Mouse (Mus musculus): ENCODE data around the gene Tmem30b. TPM values are rescaled to one million over a fixed set of nuclear protein-coding genes. Genes with fewer than 3 reads are reported as not detected.
"Not testable (repeated sequence)": the region's sequence is repeated elsewhere in the genome, so short reads cannot be mapped to it uniquely, and the experiment has no call there.

Tmem30b gene
- polyA plus RNA-seq, 1 experiment from 2014 or later: 4.0 TPM

DNA sequence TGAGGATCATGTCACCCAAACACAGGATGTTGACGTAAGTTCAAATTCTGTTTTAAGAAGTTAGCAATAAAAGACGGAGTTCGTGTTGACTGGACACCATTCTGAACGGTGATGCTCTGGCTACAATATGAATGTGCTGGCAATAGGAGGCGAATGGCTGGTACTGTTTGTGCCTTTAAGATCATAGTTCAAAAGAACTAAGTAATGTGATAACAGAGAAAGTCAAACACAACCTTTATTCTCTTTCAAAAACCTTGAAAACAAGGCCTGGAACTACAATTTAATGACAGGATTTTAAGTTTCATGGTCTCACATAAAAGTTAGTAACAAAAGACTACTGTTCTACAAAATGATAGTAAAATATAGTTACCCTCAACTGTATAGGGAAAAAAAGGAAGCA is 3.0 kb downstream of the Tmem30b start:
- Histone ChIP-seq H3K9ac (no peak overlapping the region), H3K36me3 (ENCODE audit: insufficient read depth) (no peaks in the 10 kb centered on the region), H3K4me1 (ENCODE audit: insufficient read depth) (no peaks in the 10 kb centered on the region), H3K4me2 (no peak overlapping the region), H3K27me3 (ENCODE audit: insufficient read depth, low read length) (peaks cover 50% of the 10 kb centered on the region), H3K4me3 (ENCODE audit: low read depth, low read length) (no peak overlapping the region), H3K27ac (ENCODE audit: low read depth) (no peak overlapping the region), H3K9me3 (ENCODE audit: low read depth, low read length) (no peaks in the 10 kb centered on the region)
- no peak for DNase-seq
- 70% methylated on average over 5 of the region's 5 CpGs for WGBS
- no peak for ATAC-seq (ENCODE audit: insufficient read depth)
- no peak for TF ChIP-seq CTCF (IDR thresholded peaks at IDR 0.05; ENCODE audit: low read depth)

DNA sequence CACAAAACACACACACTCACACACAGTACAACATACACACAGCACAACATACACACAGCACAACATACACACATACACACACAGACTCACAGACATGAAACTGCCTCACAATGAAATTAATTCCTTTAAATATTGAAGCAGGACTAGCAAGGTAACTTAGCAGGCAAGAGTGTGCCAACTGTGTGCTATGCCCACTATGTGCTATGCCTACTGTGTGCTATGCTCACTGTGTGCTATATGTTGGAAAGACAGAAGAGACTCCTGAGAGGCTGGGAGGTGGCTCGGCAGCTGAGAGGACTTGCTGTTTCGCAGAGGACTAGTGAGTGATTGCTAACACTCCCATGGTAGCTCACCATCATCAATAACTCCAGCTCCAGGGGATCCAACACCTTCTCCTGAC is 5.8 kb downstream of the Tmem30b start:
- no peak for ATAC-seq (ENCODE audit: insufficient read depth)
- Histone ChIP-seq H3K27ac (ENCODE audit: low read depth) (no peak overlapping the region), H3K27me3 (ENCODE audit: insufficient read depth, low read length) (peaks cover 24% of the 10 kb centered on the region), H3K4me3 (ENCODE audit: low read depth, low read length) (no peak overlapping the region), H3K4me1 (ENCODE audit: insufficient read depth) (no peaks in the 10 kb centered on the region), H3K36me3 (ENCODE audit: insufficient read depth) (no peaks in the 10 kb centered on the region), H3K9me3 (ENCODE audit: low read depth, low read length) (no peaks in the 10 kb centered on the region), H3K4me2 (no peak overlapping the region), H3K9ac (no peak overlapping the region)
- no peak for DNase-seq
- 85% methylated on average over 2 of the region's 2 CpGs for WGBS
- no peak for TF ChIP-seq CTCF (IDR thresholded peaks at IDR 0.05; ENCODE audit: low read depth)

DNA sequence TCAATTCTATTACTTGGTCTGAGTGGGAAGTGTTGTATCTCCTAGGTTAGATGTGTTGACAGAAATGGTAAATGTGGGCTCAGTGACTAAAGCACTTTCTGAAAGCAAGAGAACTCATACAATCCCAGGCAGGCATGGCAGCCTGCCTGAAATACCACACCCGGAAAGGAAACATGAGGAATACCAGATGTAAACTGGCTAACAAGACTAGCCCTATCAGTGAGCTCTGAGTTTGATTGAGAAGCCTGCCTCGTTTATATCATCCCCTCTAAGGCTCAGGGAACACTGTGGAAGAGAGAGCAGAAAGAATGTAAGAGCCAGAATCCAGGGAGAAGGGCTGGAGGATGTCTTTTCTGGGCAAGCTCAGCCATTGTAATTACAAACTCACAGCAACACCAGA is 7.0 kb downstream of the Tmem30b start:
- peaks cover 12% of the 10 kb centered on the region for H3K27me3 ChIP-seq (ENCODE audit: insufficient read depth, low read length)
- no peak overlapping the region for H3K27ac ChIP-seq (ENCODE audit: low read depth)
- H3K4me3 ChIP-seq (ENCODE audit: low read depth, low read length): no peak overlapping the region
- no peak for TF ChIP-seq CTCF (IDR thresholded peaks at IDR 0.05; ENCODE audit: low read depth)
- no peak overlapping the region for H3K9ac ChIP-seq
- peak; percentile 62 for DNase-seq
- H3K9me3 ChIP-seq (ENCODE audit: low read depth, low read length): no peaks in the 10 kb centered on the region
- no peaks in the 10 kb centered on the region for H3K4me1 ChIP-seq (ENCODE audit: insufficient read depth)
- no peak overlapping the region for H3K4me2 ChIP-seq
- ATAC-seq (ENCODE audit: insufficient read depth): no peak
- 6% methylated on average over 2 of the region's 2 CpGs for WGBS
- H3K36me3 ChIP-seq (ENCODE audit: insufficient read depth): no peaks in the 10 kb centered on the region

DNA sequence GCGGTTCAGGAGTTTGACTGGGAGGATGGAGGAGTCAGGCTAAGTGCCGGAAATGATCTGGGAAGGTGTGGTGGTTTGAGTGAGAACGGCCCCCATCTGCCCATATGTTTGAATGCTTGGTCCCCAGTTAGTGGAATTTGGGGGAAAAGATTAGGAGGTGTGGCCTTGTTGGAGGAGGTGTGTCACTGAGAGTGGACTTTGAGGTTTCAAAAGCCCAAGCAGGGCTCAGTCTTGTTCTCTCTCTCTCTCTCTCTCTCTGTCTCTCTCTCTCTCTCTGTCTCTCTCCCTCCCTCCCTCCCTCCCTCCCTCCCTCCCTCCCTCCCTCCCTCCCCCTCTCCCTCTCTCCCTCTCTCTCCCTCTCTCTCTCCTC is 8.1 kb downstream of the Tmem30b start:
- not testable (repeated sequence) for H3K9me3 ChIP-seq (ENCODE audit: low read depth, low read length); H3K36me3 ChIP-seq (ENCODE audit: insufficient read depth); H3K4me1 ChIP-seq (ENCODE audit: insufficient read depth); H3K27ac ChIP-seq (ENCODE audit: low read depth); ATAC-seq (ENCODE audit: insufficient read depth); H3K4me3 ChIP-seq (ENCODE audit: low read depth, low read length); H3K27me3 ChIP-seq (ENCODE audit: insufficient read depth, low read length); DNase-seq; H3K9ac ChIP-seq
- 36% methylated on average over 3 of the region's 3 CpGs for WGBS
- H3K4me2 ChIP-seq: peak overlapping the region; percentile 47

DNA sequence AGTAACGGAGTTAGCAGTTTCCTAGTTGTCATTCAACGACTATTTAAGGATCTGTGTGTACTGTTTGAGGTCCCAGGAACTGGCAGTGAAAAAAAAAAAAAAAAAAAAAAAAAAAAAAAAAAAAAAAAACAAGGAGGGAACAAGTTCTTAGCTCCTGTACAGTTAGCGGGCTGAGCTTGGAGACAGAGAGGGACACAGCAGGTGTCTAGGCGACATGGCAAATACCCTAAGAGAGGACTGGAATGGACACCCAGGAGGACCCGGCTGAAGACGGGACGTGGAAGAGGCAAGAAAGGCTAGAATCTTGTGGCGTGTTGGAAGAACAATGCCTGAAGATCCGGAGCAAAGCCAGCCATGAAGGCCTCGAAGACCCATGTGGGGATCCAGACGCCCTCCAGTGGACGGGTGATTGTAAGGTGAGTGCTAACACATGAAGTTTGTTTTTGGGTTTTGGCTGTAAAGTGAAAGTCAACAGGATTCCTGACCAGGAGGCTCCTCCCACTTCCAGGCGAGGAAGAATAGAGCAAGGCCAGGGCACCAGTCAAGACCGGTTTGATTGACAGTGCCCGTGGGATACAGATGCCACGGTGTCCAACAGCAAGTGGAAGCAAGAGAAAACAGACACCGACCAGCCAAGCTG is 8.6 kb downstream of the Tmem30b start:
- 23% methylated on average over 17 of the region's 17 CpGs for WGBS
- Histone ChIP-seq H3K4me2 (peak overlapping the region; percentile 47), H3K4me1 (ENCODE audit: insufficient read depth) (no peaks in the 10 kb centered on the region), H3K27ac (ENCODE audit: low read depth) (no peak overlapping the region), H3K9me3 (ENCODE audit: low read depth, low read length) (no peaks in the 10 kb centered on the region), H3K4me3 (ENCODE audit: low read depth, low read length) (no peak overlapping the region; the same call in 1 of the 2 replicates), H3K36me3 (ENCODE audit: insufficient read depth) (no peaks in the 10 kb centered on the region), H3K27me3 (ENCODE audit: insufficient read depth, low read length) (no peaks in the 10 kb centered on the region; the same call in 1 of the 2 replicates), H3K9ac (no peak overlapping the region)
- peak; percentile 49 for DNase-seq
- TF ChIP-seq CTCF (IDR thresholded peaks at IDR 0.05; ENCODE audit: low read depth): peak; percentile 38
- peak; percentile 56; the same call in 1 of the 2 replicates for ATAC-seq (ENCODE audit: insufficient read depth)

DNA sequence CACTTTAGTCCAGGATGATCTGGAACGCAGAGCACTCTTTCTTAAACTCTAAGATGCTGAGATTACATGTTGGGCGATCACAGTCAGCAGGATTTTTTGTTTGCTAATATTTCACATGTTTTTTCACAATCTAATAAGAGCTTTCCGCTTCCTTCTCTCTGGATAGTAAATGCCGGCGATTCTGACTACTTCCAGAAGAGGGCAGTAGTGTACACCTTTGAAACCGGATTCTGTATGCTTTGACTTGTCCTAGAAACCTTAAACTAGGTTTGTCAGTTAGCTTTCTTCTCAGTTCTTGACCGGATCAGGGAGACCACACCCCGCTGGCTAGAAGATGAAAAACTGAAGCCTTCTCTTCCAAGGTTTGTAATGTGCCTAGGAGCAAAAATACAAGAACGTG is 11.6 kb downstream of the Tmem30b start:
- Histone ChIP-seq H3K4me1 (ENCODE audit: insufficient read depth) (no peaks in the 10 kb centered on the region), H3K4me2 (no peak overlapping the region), H3K36me3 (ENCODE audit: insufficient read depth) (no peaks in the 10 kb centered on the region), H3K4me3 (ENCODE audit: low read depth, low read length) (no peak overlapping the region), H3K9me3 (ENCODE audit: low read depth, low read length) (no peaks in the 10 kb centered on the region), H3K9ac (no peak overlapping the region), H3K27me3 (ENCODE audit: insufficient read depth, low read length) (peaks cover 3% of the 10 kb centered on the region; the same call in 1 of the 2 replicates), H3K27ac (ENCODE audit: low read depth) (no peak overlapping the region)
- no peak for ATAC-seq (ENCODE audit: insufficient read depth)
- TF ChIP-seq CTCF (IDR thresholded peaks at IDR 0.05; ENCODE audit: low read depth): peak; percentile 69
- WGBS: 12% methylated on average over 9 of the region's 9 CpGs
- DNase-seq: peak; percentile 93

DNA sequence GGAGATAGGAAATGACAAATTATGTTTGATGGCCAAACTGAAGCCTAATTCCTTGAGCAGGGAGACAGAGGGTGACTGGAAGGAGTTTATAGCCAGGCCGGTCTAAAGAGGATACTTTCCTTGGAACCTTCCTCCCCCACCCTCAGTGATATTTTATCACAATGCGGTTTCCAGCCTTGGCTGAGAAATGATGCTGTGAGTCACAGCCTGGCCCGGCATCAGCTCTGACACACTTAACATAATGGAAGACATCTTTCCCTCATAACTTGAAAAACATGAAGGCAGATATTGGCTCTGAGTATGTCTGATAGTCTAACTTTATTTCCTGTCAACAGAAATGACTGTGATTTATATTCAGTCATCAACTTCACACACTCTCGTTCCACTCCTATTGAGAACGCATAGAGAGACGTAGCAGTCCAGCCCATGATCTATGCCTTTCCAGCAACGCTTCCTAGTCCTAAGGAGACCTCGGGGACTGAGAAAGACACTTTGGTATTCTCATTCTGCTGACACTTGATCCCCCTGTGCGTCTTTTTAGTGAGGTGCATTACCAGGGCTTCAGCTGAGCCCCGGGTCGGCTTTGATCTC is 14.2 kb downstream of the Tmem30b start:
- DNase-seq: no peak
- WGBS: 63% methylated on average over 11 of the region's 11 CpGs
- H3K4me1 ChIP-seq (ENCODE audit: insufficient read depth): no peaks in the 10 kb centered on the region; the same call in 1 of the 2 replicates
- H3K4me2 ChIP-seq: no peak overlapping the region
- H3K4me3 ChIP-seq (ENCODE audit: low read depth, low read length): no peak overlapping the region
- TF ChIP-seq CTCF (IDR thresholded peaks at IDR 0.05; ENCODE audit: low read depth): no peak
- no peaks in the 10 kb centered on the region for H3K36me3 ChIP-seq (ENCODE audit: insufficient read depth)
- H3K27me3 ChIP-seq (ENCODE audit: insufficient read depth, low read length): peaks cover 9% of the 10 kb centered on the region; the same call in 1 of the 2 replicates
- ATAC-seq (ENCODE audit: insufficient read depth): no peak
- no peak overlapping the region for H3K9ac ChIP-seq
- no peaks in the 10 kb centered on the region for H3K9me3 ChIP-seq (ENCODE audit: low read depth, low read length)
- no peak overlapping the region for H3K27ac ChIP-seq (ENCODE audit: low read depth)
